Mouse (Mus musculus) liver, adult 2 months (tissue): Measurements from ENCODE around the gene Slc25a29. TPM values are rescaled to one million over a fixed set of nuclear protein-coding genes. Genes with fewer than 3 reads are reported as not detected.
"Not testable (repeated sequence)": the region's sequence is repeated elsewhere in the genome, so short reads cannot be mapped to it uniquely, and the experiment has no call there.

Source experiments
- DNase-seq: peaks from one replicate; pipeline ENCODE4 v3.0.0-alpha.2; 2011; ENCODE audit warnings: low read depth, low spot score; ENCODE audit errors: extremely low read depth
- H3K27ac ChIP-seq: fragments of 200-500 bp; replicated peaks from 2 replicates; pipeline ENCODE4 v1.5.1; 2012; ENCODE audit warnings: low read depth, mild to moderate bottlenecking, control low read depth, inconsistent platforms, low read length; ENCODE audit not compliant: insufficient read depth
- H3K27me3 ChIP-seq: fragments of 200-500 bp; 2 replicates; pipeline ENCODE4 v1.6.1; 2012; ENCODE audit warnings: mild to moderate bottlenecking, moderate library complexity, low read length, inconsistent platforms; ENCODE audit not compliant: control insufficient read depth, insufficient read depth
- H3K36me3 ChIP-seq: fragments of 200-500 bp; 2 replicates; pipeline ENCODE4 v1.6.1; 2012; ENCODE audit warnings: low read length, inconsistent platforms; ENCODE audit not compliant: control insufficient read depth, insufficient read depth
- H3K4me1 ChIP-seq: fragments of 200-500 bp; 2 replicates; pipeline ENCODE4 v1.6.1; 2011; ENCODE audit warnings: low read length; ENCODE audit not compliant: control insufficient read depth, insufficient read depth
- H3K4me3 ChIP-seq: fragments of 200-500 bp; 2 replicates; pipeline ENCODE4 v1.5.1; 2011; ENCODE audit warnings: low read depth, mild to moderate bottlenecking, control low read depth, low read length, moderate library complexity; ENCODE audit not compliant: insufficient read depth
- H3K79me2 ChIP-seq: fragments of 200-500 bp; 2 replicates; pipeline ENCODE4 v1.6.1; 2012; ENCODE audit warnings: inconsistent platforms, mild to moderate bottlenecking, low read length, moderate library complexity; ENCODE audit not compliant: control insufficient read depth, insufficient read depth
- H3K9ac ChIP-seq: fragments of 200-500 bp; 2 replicates; pipeline ENCODE4 v1.6.1; 2012; ENCODE audit warnings: low read depth, mild to moderate bottlenecking, control low read depth, inconsistent platforms, low read length
- CTCF ChIP-seq: fragments of 200-500 bp; IDR thresholded peaks from 2 replicates; pipeline ENCODE4 v1.5.1; 2011; ENCODE audit warnings: low read depth, low read length, control low read depth
- POLR2A ChIP-seq: fragments of 200-500 bp; IDR thresholded peaks from 2 replicates; pipeline ENCODE4 v1.6.1; 2011; ENCODE audit warnings: low read length, control low read depth; ENCODE audit not compliant: insufficient read depth; ENCODE audit errors: extremely low read depth
- WGBS: fragments of 180-500 bp; shearing (Covaris S2); methylation state at CpG from one replicate; pipeline ENCODE4 v1.1.7; 2018; 5-methylcytosine and 5-hydroxymethylcytosine counted together
- polyA plus RNA-seq: library from polyadenylated mRNA; depleted of rRNA; stranded (reverse); fragments of >200 nt; gene quantifications from 2 replicates; pipeline ENCODE4 v1.2.3, GENCODE M21; 2012
- total RNA-seq: library from RNA; depleted of rRNA; stranded (reverse); fragments of >200 nt; gene quantifications from 2 replicates; pipeline ENCODE4 v1.2.3, GENCODE M21; 2014

Gene Slc25a29
- total and polyA plus RNA-seq, 2 experiments, result 1.9 to 5.4 TPM

DNA sequence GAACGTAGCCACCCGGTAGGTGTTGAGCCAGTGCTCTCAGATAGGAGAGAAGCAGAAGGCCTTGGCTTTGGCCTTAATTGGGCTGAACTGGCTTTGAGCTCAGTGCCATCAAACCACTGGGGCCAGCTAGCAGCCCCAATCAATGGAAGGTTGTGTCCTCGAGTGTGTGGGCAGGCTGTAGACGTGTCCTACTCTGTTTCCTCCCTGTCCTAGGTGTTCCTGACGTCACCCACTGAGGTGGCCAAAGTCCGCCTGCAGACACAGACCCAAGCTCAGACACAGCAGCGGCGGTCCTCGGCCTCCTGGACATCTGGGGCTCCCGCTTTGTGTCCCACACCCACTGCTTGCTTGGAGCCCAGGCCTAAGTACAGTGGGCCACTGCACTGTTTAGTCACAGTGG is 19.4 kb upstream of the Slc25a29 start:
- no peaks in the 10 kb centered on the region for H3K27me3 ChIP-seq
- H3K4me1 ChIP-seq, result peaks cover 9% of the 10 kb centered on the region; the same call in 1 of the 2 replicates
- peak overlapping the region; percentile 73 for H3K4me3 ChIP-seq
- DNase-seq, result peak; percentile 93
- 28% methylated on average over 10 of the region's 10 CpGs for WGBS
- H3K79me2 ChIP-seq, result no peaks in the 10 kb centered on the region
- H3K27ac ChIP-seq, result peak overlapping the region; percentile 81
- H3K9ac ChIP-seq, result peak overlapping the region; percentile 79
- H3K36me3 ChIP-seq, result peaks cover 15% of the 10 kb centered on the region; the same call in 1 of the 2 replicates
- TF ChIP-seq POLR2A, result no peak
- no peak for TF ChIP-seq CTCF

- H3K9ac ChIP-seq, result peak overlapping the region; percentile 79
- peaks cover 15% of the 10 kb centered on the region; the same call in 1 of the 2 replicates for H3K36me3 ChIP-seq
- H3K27me3 ChIP-seq, result no peaks in the 10 kb centered on the region
- WGBS, result 25% methylated on average over 8 of the region's 8 CpGs
- TF ChIP-seq CTCF (no peak), POLR2A (no peak)
- peaks cover 18% of the 10 kb centered on the region for H3K4me1 ChIP-seq
- H3K27ac ChIP-seq, result peak overlapping the region; percentile 81
- no peaks in the 10 kb centered on the region for H3K79me2 ChIP-seq
- H3K4me3 ChIP-seq, result peak overlapping the region; percentile 73
- peak; percentile 85 for DNase-seq
These were observed 17.1 kb upstream of the Slc25a29 start for GRCm38 (mm10) chr12:108852822-108853221.

DNA sequence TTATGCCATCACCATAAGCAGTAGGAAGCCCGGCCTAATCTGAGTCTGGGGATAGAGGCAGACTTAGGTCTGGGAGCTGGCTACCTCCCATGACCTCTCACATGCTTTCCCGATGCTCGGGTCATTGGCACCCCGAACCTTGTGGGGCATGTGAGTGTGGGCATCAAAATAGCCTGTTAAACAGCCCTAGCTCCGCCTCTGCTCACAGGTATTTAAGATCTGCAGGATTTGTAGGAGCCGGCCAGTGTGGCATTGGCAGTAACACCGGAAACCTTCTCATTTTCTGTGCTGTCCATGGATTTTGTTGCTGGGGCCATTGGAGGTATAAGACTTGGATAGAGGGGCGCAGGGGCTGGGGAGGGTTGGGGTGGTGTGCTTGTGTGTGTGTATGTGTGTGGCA is 15.2 kb upstream of the Slc25a29 start:
- Histone ChIP-seq H3K4me3 (peak overlapping the region; percentile 73), H3K27me3 (no peaks in the 10 kb centered on the region), H3K9ac (peak overlapping the region; percentile 79), H3K36me3 (peaks cover 15% of the 10 kb centered on the region; the same call in 1 of the 2 replicates), H3K27ac (peak overlapping the region; percentile 88), H3K79me2 (no peaks in the 10 kb centered on the region), H3K4me1 (peaks cover 18% of the 10 kb centered on the region)
- peak; percentile 99 for DNase-seq
- WGBS, result 30% methylated on average over 8 of the region's 8 CpGs
- TF ChIP-seq POLR2A (no peak), CTCF (no peak)

DNA sequence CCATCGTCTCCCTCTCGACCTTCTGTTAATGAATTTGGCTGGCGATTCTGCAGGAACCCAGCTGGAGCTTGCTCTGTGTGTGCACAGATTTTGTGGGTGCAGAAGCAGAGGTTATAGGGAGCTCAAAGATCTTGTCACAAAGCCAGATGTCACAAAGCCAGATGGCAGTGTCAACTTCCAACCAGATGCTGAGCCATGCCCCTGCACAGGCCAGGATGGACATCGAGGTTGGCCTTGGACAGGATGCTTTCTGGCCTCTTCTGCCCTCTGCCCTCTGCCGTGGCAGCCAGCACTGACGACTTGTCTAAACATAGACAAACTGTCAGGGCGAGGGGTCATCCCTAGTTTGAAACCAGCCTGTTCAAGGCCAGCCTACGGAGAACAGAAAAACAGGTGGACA is 14.4 kb upstream of the Slc25a29 start:
- Histone ChIP-seq H3K27ac (peak overlapping the region; percentile 82), H3K4me1 (peaks cover 18% of the 10 kb centered on the region), H3K27me3 (no peaks in the 10 kb centered on the region), H3K36me3 (peaks cover 9% of the 10 kb centered on the region; the same call in 1 of the 2 replicates), H3K79me2 (no peaks in the 10 kb centered on the region), H3K9ac (peak overlapping the region; percentile 48), H3K4me3 (no peak overlapping the region; the same call in 1 of the 2 replicates)
- DNase-seq, result peak; percentile 100
- 7% methylated on average over 8 of the region's 8 CpGs for WGBS
- TF ChIP-seq POLR2A (no peak), CTCF (no peak)

- TF ChIP-seq CTCF (no peak), POLR2A (no peak)
- Histone ChIP-seq H3K9ac (peak overlapping the region; percentile 48), H3K4me3 (no peak overlapping the region; the same call in 1 of the 2 replicates), H3K27ac (peak overlapping the region; percentile 82), H3K79me2 (no peaks in the 10 kb centered on the region), H3K36me3 (peaks cover 9% of the 10 kb centered on the region; the same call in 1 of the 2 replicates), H3K4me1 (peaks cover 14% of the 10 kb centered on the region), H3K27me3 (no peaks in the 10 kb centered on the region)
- DNase-seq, result peak; percentile 99
- WGBS, result 17% methylated on average over 4 of the region's 4 CpGs
These were observed 13.9 kb upstream of the Slc25a29 start for GRCm38 (mm10) chr12:108849488-108850022.

GRCm38 (mm10) chr12:108848033-108848432 is 12.3 kb upstream of the Slc25a29 start:
- not testable (repeated sequence) for H3K27me3 ChIP-seq, H3K79me2 ChIP-seq, H3K36me3 ChIP-seq, H3K9ac ChIP-seq, H3K4me1 ChIP-seq, H3K27ac ChIP-seq, H3K4me3 ChIP-seq
- peak; percentile 32 for DNase-seq
- WGBS, result 75% methylated on average over 3 of the region's 3 CpGs
